Mouse (Mus musculus) CD4-positive, CD25-positive, alpha-beta regulatory T cell, adult 4 months (primary cell): ENCODE measurements around the gene Bloc1s5. TPM values are rescaled to one million over a fixed set of nuclear protein-coding genes. Genes with fewer than 3 reads are reported as not detected.
"Not testable (repeated sequence)": the region's sequence is repeated elsewhere in the genome, so short reads cannot be mapped to it uniquely, and the experiment has no call there.

Source experiments
- ATAC-seq: one replicate; pipeline ENCODE4 v1.8.0; 2017
- polyA plus RNA-seq, 2 experiments: library from polyadenylated mRNA; unstranded; fragments of 100-300 nt; shearing (Covaris generic); gene quantifications; one replicate each; pipeline ENCODE4 v1.2.1; 2017

Gene Bloc1s5
- polyA plus RNA-seq, 2 experiments from 2014 or later: 7.8 to 9.4 TPM

DNA sequence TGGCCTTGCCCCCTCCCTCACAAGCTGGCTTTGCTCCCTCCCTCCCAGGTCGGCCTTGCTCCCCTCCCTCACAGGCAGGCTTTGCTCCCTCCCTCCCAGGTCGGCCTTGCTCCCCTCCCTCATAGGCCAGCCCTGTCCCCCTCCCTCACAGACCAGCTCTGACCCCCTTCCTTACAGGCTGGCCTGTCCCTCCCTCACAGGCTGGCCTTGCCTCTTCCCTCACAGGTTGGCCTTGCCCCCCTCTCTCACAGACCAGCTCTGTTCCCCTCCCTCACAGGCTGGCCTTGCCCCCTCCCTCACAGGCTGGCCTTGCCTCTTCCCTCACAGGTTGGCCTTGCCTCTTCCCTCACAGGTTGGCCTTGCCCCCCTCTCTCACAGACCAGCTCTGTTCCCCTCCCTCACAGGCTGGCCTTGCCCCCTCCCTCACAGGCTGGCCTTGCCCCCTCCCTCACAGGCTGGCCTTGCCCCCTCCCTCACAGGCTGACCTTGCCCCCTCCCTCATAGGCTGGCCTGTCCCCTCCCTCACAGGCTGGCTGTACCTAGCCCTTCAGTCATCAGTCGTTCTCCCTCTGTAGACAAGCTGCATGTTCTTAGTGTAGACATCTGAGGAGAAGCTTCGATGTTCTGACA lies 16.8 kb downstream of the Bloc1s5 start:
- ATAC-seq: not testable (repeated sequence)

DNA sequence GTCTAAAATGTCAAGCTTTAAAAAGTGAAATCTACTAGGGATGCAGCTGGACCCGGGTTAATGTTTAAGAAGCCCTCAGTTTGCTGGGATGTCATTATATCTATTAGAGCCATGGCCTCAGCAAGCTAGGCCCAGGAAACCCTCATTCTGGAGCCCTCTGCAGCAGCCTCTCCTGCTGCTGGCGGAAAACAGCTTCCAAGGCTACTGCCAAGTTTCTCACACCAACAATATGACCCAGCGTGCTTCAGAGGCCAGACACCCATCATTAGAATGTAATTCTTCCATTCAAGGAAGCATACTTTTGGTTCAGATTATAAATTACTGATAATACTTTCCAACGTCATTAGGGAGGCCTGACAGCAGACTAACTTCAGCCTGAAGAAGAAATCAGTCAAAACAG lies 18.0 kb downstream of the Bloc1s5 start:
- ATAC-seq: no peak

DNA sequence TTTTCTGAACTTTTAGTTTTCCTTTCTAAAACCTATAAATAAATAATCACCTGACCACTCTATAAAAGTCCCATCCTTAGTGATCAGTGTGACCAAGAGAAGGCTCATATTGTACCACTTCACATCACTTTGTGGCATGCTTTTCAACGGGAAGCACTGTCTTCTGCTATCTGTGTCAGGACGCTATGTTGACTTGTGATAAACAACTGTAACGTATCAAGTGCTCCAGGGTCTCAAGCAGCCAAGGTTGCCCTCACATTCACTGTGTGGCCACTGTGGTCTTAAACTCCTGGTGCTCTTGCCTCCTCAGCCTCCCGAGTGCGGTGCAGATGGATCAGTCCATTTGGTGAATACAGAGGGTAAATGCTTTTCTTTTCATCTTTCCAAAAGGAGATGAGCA lies 19.3 kb downstream of the Bloc1s5 start:
- ATAC-seq: no peak

DNA sequence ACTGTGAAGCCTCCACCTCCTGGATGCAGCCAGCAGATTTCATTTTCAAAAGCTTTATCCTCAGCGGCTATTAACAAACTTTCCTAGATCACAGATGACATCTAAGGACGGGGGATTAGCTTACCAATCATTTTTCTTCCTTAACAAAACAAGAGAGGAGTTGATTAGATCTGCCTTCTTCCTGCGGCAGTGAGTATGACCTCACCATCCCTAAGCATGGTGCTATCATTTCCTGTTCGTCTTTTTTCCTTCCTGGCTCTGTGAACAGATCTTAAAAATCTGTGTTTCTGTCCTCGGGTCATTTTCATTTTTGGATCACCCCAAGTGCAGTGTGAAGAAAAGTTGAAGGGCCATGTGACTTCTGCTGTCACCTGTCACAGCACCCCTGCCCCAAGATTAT lies 20.6 kb downstream of the Bloc1s5 start:
- ATAC-seq: peak; percentile 39

DNA sequence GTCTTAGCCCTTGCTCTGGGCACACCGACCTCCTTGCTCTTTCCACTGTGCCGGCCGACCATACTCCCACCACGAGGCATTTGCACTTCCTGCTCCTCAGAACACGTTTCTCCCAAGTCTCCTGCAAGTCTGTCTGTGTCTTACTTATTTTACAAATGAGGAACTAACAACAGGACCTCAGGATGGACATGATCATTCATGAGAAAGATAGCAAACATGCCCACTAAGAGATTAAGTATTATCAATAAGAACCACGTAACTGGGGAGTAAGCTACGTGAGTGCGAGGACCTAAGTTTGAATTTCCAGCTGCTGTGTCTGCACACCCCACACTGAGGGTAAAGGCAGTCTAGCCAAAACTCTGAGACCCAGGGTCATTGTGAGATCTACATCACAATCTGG lies 21.3 kb downstream of the Bloc1s5 start:
- no peak for ATAC-seq

DNA sequence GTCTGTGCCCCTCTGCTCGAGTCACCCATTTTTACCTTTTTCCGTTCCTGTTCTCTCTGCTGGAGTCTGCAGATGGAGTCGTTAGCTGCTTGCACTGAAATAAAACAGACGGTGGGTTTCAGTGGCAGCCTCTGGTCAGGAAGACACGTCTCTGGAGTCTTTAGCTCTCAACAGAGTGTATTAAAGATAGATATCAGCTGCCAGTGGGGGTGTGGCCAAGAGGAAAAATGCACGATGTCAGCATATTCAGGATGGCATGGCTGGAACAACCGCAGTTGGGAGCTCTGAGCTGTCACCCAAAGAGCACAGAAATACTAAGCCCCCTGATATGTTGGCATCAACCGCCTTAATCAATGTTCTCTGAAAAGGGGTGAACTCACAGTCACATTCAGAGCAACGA lies 22.3 kb downstream of the Bloc1s5 start:
- no peak for ATAC-seq

DNA sequence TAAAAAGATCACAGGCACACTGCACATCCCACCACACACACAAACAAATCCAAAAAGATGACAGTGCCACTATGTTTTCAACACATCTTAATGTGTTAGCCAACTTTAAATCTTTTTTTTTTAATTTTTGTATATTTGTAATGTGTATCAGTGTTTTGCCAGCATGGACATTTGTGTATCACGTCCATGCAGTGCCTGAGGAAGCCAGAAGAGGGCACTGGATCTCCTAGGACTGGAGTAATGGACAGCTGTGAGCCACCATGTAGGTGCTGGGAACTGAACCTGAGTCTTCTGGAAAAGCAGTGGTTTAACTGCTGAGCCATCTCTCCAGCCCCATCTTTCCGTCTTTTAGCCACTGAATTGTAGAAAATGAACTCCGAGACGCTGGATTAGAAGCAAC lies 22.7 kb downstream of the Bloc1s5 start:
- ATAC-seq: no peak

DNA sequence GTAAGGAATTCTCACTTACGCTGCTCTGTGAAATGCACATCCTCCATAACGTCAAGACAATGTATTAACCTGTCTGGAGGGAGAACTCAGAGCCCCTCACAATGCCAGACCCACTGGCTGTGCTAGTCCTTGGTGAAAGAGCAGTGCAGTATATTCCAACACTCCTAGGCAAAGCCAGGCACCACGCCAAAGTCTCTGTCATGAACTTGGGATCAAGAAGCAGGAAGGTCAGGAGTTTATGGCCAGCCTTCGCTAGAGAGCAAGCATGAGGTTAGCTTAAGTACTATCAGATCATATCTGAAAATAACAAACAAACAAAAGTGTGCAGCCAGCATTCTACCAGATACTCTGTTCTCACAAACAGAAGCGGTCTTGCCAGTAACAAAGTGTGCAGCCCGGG lies 24.6 kb downstream of the Bloc1s5 start:
- no peak for ATAC-seq

DNA sequence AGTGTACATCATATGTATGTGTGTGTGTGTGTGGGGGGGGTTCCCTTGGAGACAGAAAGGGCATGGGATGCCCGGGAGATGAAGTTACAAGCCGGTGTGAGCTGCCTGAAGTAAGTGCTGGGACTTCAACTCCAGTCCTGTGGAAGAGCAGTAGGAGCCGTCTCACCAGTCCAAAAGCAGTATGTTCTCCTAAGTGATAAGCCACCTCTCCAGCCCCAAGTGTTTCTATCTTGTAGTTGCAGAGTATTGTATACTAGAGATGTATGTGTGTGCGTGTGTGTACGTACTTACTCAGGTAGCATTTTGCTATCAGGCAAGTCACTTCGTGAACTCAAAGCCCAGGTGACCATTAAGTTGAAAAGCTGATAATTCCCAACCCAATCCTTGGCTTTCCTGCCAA lies 27.8 kb downstream of the Bloc1s5 start:
- no peak for ATAC-seq

DNA sequence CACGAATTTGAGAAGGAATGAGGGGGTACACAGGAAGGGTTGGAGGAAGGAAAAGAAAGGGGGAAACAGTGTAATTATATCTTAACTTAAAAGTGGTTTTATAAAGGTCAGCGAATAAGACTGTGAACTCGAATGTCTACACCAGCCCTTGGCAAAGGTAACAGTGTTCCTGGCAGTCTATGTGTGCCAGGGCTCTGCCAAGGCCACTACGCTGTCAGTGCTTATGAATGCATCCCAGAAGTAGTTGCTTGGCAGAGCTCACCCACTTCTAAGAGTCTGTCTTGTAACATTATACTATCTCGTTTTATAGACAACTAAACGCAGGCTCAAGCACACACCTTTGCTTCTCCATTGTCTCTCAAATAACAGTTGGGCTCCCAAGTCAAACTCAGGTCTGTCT lies 29.6 kb downstream of the Bloc1s5 start:
- ATAC-seq: no peak

DNA sequence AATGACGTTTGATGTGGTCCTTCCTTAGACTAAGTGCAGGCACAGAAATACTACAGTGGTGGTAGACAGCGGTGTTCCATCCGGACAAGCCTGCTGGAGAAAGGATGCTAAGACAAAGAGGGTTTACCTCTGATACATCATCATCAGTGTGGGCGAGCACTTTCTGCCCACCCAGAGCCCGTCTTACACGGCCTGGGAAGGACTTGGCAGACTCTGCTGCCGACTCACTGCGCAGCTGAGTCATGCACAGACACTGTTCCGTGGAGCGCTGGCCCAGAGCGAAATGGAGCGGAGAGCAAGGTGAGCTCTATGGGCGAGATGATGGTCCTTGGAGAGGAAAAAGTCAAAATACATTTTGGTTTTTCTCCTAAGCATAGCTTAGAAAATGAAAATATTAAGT lies 31.9 kb downstream of the Bloc1s5 start:
- no peak for ATAC-seq

DNA sequence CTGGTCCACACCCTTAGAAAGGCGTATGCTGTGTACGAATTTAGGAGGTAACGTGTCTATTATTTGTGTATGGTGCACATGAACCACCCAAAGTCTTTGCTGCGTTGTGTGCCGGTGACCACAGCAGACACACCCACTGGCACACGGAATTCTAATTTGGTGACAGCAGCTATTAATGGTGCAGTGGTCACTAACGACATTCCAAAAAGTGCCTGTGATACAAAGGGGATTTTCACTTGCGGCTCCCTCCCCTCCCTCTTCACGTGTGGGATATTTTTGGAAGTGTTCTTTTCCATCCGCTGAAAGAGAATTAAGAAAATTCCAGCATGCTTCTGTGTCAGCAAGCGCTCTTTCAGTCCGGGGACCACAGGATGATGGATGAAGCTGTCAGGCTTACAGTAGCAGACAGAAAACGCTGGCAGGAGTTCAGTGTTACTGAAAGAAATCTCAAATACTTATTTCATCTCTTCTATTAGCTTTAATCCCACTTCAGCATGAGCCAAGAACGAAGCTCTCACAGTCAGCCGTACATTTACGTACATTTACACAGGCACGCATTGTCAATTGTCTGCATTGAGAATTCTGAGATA lies 32.6 kb downstream of the Bloc1s5 start:
- ATAC-seq: no peak

DNA sequence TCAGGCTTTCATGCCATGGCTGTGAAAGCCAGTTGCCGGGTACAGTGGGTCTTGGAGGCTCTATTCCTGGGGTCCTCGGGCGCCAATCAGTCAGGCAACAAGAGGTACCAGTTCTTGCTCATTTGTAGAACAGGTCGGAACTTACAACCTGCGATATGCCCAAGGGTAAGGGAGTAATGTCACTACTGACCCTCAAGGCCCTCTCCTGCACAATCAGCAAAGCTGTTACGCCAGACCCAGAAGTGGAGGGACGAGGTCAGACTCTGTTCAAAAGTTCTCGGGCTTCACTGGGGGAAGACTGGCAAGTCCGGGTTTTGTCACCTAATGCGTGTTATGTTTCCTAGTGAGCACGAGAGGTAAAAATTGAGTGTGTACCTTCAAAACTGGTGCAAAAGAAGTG lies 34.1 kb downstream of the Bloc1s5 start:
- ATAC-seq: no peak

DNA sequence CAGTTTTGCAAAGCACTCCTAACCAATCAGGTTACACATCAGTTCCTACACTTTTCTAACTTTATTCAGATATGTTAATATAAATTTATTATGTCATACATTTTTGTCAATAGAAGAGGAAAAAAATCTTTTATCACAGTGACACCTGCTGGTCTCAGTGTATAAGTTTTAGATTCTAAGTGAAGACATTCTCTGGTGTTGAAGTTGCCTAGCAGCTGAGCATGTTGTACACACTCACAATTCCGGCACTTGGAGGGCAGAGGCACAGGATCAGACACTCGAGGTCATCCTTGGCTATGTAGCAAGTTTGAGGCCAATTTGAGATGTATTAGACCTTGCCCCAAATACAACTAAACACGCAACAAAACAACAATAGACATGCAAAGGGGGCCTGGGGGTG lies 37.8 kb downstream of the Bloc1s5 start:
- ATAC-seq: no peak

DNA sequence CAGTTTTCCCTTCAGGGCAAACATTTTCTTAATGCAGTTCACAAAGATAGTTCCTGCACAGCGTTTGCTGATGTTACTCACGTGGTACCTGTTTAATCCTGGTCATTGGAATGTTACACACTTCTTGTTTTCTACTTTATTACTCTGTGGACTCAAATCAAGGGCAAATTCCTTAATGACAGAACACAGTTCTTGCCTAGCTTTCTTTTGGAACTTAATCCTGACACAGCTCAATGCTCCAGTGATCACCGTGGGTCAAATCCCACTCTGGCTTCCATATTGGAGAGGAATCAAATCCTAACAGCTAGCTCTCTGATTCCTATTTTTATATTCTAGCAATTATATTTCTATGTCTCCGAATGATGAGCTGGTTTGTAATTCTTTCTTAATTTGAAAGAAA lies 38.4 kb downstream of the Bloc1s5 start:
- ATAC-seq: no peak

DNA sequence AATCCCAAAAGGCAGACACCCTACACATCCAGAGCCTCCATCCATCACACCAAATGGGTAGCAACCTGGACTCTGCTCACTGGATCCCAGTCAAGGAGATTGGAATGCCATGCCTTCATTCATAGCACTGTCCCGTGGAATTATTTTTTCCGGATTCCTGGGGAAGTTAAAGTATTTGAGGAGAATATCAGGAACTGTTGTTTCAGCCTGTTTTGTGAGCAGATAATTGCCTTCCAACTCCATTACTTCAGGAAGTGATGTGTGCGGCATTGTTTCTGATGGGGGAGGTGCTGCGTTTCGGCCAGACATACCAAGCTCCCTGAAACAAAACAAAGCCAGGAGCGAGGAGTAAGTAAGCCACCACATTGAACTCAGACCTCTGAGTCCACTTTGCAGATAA lies 41.8 kb downstream of the Bloc1s5 start:
- no peak for ATAC-seq

DNA sequence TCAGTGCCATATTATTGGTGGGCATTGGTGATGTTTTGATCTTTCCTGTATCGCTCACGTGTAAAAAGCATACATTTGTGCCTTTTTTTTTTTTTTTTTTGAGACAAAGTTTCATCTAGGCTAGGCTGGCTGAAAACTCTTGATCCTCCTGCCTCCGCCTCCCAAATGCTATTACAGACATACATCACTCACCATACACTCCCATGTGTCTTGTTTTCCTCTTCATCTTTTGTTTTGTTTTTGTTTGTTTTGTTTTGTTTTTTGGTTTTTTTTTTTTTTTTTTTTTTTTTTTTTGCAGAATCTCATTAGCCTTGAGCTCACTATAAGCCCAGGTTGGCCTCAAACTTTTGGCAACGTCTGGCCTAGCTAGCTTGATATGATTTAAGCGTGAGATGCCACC lies 47.6 kb downstream of the Bloc1s5 start:
- ATAC-seq: no peak

DNA sequence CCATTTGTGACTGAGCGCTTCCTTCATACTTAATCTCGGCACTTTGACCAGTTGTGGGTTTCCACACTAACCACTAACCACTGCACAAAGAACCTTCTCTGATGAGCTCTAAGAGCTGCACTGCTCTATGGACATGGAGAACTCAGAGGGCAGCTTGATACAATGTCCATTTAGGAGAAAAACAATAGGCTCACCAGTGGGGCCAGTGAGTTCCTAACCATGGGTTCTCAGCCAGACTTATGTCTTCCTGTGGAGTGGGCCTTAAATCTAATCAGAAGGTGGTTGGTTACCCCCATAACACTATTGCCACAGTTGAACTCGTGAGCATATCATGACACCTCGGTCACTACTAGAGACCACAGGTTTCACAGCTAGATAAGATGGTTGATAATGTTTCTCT lies 48.5 kb downstream of the Bloc1s5 start:
- ATAC-seq: no peak

DNA sequence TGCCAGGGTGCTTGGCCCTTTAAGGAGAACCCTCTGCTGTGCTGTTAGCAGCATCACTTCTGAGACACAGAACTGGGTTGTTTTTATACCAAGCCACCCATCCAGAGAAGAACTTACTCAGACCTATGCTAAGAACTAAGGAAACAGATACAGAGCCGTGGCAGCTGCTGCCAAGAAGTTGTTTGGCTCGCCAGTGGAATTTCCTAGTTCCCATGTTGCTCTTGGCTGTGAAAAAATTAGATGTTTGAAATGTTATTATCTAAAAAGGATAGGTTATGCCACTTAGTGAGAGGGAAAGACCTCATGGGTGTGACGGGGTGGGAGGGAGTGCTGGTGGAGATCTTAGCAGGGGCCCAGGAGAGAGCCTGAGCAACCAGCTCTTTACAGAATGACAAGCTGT lies 52.1 kb downstream of the Bloc1s5 start:
- ATAC-seq: no peak

DNA sequence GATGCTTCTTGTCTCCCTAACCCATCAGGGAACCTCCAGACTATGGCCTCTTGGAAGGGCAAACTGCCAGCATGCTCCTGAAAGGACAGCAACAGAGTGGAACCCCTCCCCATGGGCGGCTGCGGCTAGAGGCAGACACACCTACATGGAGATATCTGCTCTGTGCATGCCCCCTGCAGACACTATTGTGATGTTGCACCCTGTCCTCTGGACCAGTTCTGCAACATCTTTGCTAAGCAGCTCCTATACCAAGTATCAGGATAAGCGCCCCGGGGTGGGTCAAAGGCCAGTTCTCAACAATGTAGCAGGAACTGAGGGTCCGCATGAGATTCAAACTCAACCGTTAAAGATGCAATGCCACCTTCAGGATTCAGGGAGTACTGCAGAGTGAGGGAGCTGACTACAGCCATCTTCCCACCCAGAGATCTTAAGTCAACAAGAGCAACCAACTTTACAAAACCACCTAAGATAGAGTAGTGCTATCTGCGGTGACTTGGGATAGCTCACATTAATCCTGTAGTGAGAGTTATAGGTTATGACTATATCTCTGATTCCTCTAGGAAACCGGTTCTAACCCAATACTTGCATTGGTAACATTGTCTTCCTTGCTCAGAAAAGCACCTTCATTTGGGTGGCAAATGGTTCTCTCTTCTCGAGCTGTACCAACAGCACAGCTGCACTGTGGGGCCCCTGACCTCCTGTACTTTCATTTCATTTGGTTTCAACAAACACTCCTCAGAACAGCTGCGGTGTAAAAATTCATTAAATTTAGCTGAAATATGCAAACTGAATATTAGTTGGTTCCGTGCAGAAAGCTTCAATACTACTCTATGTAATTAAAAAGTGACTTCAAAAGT lies 54.1 kb downstream of the Bloc1s5 start:
- peak; percentile 69 for ATAC-seq

DNA sequence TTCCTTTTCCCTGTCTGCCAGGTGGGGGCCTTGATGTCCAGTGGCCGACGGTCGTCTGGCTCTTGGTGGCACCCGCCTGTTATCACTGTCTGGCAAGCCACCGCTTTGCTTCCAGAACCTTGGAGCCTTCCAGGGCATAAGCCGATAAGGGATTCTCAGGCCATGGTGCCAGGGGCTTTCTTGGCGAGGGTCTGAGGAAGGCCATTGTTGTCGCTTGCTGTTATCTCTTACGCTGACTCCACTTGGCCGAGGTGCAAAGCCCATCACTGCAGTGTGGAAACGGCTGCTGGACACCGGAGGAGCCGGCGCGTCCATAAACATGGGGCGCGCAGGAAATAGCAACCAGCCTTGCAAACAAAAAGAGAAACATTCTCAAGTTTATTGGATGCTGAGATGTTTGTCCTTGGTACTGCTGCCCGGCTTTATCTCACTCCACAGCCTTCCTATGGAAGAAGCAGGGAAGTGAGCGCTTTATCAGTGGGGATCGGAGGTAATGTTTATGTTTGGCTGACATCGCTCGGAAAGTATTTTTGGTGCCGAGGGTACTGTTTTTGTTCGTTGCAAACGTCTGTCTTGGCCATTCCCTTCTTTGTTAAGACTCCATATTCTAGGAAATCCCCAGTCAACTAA lies 54.8 kb downstream of the Bloc1s5 start:
- ATAC-seq: no peak

DNA sequence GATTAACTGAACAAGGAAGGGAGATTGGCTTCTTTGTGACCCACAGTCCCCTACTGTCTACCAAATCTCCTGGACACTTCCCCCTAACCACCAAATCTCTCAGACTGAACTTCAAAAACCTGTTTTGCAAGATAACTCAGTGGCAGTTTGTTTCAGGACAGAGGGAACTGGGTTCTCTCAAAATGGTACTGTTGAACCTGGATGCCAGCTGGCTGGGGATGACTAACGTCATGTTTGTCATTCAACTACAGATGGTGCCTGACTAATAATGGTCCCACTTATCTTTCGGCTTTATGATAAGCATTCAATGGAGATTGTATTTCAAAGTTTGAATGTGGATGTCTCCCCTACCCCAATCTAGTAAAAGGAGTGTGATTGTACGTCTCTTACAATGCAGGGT lies 60.2 kb downstream of the Bloc1s5 start:
- ATAC-seq: no peak

DNA sequence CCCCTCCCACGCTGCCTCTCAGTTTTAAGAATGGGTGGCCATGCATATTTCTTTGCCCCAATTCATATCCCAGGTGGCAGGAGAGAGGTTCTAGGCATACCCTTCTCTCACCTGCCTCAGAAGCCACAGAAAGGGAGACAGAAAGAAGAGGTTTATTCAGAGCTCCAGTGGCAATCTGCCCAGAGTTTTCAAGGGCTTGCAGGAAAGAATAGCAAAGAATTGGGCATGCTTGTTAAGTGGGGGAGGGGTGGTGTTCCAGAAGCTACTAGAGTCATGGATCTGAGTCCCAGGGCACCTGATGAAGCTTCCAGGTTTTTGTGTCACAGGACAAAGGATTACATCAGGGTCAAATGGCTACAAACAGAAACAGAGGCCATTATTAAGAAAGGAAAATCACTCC lies 61.6 kb downstream of the Bloc1s5 start:
- no peak for ATAC-seq

DNA sequence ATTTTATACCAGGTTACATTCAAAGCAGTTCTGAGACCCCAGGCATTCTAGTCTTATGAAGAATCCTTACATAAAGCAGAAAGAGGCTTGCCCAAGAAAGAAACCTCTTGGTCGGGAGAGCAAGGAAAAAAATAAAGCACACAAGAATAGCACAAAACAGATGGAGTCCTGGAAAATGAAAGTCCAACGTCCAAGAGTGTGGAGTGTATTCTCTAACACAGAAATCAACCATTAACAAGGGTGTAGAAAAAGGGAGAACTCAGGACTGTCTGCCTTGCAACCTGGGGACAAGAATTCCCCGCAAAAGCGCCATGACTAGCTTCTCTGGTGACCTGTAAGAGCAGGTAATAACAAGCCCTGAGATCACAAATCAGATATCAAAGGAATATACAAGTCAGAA lies 69.7 kb downstream of the Bloc1s5 start:
- no peak for ATAC-seq
